Mouse (Mus musculus) E14TG2a.4 (cell line): ENCODE results near the gene Fezf2.

Source experiments
- CTCF ChIP-seq: conservative IDR thresholded peaks from 2 replicates; pipeline ENCODE4 v1.5.1; 2014; ENCODE audit warnings: low read length
- NANOG ChIP-seq: IDR thresholded peaks from 2 replicates; pipeline ENCODE4 v1.6.1; 2014; ENCODE audit warnings: borderline replicate concordance, low read length, mixed read lengths

GRCm38 (mm10) chr14:12391167-12391566, 43.2 kb upstream of the Fezf2 start:
- no peak for TF ChIP-seq CTCF
- TF ChIP-seq NANOG, result no peak
